Mouse (Mus musculus) hematopoietic stem cell, adult 5-6 weeks (primary cell): ENCODE results near the gene Fgfr1op2. TPM values are rescaled to one million over a fixed set of nuclear protein-coding genes. Genes with fewer than 3 reads are reported as not detected.
A peak's percentile ranks its signal among the peaks of the same experiment; 100 is the strongest.

Experiments
- ATAC-seq, 2 experiments: fragments of 125-278 bp in 1 of 2; replicated peaks in 1 of 2; 2 replicates each; pipeline ENCODE4 v1.8.0; 2016 to 2017; ENCODE audit warnings: inconsistent platforms in 2 of 2, mild to moderate bottlenecking in 2 of 2, moderate number of reproducible peaks in 2 of 2, low read depth in 1 of 2, moderate TSS enrichment in 1 of 2; ENCODE audit not compliant: low FRiP score in 2 of 2, poor library complexity in 2 of 2, severe bottlenecking in 2 of 2, insufficient read depth in 1 of 2, low TSS enrichment in 1 of 2
- total RNA-seq: library from RNA; stranded (forward); fragments of 172-1452, 232-1000 nt; gene quantifications from 2 replicates; pipeline ENCODE4 v1.2.3, GENCODE M21; 2017

Gene Fgfr1op2
- total RNA-seq, 1 experiment from 2014 or later: 166 TPM

DNA sequence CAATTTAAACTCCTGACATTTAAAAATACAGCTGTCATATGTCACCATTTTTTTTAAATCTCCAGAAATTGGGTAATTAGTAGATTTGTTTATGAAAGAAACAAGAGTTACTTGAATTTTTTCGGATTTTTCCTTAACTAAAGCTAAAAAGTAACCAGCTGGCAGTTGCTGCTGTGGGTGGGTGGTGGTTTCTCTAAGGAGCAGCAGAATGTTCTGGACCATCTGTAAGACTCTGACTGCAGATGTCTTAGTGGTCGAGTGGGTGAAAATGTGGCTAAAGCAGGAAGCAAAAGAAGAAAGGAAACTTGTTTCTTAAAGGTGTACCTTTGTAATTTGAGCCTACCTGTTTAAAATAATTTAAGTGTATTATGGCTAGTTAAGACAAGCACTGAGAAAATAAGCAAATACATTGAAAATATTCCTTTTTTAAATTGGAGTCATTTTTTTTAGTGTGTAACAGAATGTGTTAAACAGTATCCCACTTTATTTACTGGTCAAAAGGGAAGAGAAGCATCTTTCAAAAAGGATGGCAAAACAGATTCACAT lies 3.5 kb downstream of the Fgfr1op2 start:
- no peak for ATAC-seq

DNA sequence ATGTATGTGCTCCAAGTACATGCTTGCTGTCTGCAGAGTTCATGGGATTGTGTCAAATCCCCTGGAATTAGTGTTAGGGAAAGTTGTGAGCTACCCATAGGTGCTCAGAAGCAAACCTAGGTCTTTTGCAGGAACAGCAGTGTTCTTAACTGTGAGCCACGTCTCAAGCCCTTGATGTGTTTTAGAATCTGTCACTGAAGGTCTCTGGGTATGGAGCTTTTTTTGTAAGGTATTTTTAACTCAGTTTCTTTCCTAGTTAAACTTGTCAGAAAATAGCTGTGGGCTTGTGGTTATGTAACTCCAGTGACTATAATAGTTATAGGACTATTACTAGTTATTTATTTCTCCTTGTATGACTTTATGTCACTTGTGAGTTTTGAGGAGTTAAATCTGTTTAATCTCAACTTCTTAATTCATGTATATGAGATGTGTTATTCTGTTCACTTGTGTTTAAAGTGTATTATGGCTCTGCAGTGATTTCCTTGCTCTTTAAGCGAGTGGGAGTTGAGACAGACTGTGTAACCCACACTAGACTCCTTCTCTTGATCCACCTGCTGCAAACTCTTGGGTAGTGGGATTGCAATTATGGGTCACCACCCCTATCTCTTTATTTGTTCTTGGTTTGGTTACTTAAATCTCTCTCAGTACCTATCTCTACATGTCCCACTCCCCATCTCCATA lies 6.5 kb downstream of the Fgfr1op2 start:
- no peak for ATAC-seq

DNA sequence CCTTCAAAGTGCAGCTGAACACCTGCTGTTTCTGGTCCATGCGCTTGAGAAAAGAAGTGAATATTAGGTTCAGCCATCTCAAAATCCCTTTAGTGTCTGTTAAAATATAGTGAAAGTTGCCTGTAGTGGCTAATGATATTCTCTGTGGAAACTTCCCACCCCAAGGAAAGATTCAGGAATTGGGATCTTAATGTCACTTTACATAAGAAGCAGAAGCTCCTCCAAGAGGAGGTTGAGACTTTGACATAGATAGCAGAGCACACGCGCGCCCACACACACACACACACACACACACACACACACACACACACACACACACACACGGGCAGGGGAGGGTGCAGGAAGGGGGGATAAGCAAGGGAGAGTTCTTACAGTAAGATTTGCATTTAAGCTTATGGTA lies 8.1 kb downstream of the Fgfr1op2 start:
- no peak for ATAC-seq

DNA sequence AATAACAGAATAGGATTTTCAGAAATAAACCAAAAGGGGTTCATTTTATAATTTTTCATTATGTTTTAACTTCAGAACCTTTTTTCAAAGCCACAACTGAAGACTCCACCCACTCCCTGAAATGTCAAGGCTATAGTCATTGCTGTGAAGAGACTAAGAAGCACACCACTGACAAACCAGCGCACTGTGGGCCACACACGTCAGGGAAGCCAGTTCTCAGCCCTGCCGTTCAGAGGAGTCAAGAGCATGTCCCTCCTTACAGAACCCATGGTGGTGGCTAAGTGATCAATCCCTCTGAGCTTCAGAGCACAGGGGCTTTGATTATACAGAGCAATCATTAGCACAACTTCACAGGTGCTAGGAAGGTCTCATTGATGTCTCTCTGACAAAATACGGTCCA lies 25.6 kb downstream of the Fgfr1op2 start:
- ATAC-seq: no peak

DNA sequence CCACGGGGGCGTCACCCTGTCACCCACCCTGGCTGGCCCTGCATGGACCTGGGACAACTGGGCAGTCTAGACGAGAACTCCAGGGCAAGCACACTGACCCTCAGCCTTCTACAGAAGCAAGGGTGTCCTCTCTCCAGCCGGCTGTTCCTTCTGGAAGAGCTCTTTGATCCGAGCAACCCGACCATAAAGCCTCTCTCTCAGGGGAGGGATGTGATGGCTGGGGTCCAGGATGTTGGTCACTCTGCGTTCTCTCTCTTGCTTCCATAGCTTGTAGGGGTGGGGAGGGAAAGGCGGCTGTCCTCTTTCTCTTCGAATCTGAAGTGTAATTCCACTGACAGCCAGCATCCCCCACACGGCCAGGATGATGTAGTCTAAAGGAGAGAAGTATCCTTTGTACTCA lies 26.6 kb downstream of the Fgfr1op2 start:
- no peak for ATAC-seq

DNA sequence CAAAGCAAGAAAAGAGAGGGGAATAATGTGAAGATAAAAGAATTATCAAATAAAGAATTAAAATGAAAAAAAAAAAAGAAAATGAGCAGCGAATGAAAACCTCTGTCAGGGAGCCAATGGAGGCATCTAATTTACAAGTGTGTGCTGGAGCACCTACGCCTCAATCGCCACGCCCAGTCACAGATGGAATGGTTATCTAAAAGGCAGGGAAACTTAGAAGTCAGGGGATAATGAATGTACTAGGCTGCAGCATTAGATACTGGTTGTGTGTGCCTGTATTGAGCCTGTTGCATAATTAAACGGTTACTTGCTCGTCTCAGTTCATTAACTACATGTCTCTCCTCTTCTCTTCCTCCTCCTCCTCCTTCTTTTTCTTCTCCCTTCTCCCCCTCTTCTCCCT lies 34.4 kb downstream of the Fgfr1op2 start:
- ATAC-seq: peak in 1 of 2 experiments; percentile 42; a peak in 2 of 4 replicates

DNA sequence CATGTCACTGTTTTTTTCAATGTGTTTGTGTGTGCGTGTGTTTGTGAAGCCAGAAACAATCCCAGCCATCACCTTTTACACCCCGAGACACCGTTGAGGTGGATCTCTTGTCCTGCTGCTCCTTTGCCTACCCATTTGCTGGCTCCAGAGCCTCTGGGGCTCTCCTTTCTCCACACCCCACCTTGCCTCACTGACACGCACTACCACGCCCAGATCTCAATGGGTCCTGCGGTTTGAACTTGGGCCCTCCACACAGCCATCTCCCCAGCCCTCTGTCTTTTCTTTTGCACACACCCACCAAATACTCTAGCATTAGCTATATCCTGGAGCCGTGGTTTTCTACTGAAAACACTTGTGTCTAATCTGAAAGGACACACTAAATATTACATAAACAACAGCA lies 34.9 kb downstream of the Fgfr1op2 start:
- ATAC-seq: peak in 1 of 2 experiments; percentile 20; a peak in 2 of 4 replicates

DNA sequence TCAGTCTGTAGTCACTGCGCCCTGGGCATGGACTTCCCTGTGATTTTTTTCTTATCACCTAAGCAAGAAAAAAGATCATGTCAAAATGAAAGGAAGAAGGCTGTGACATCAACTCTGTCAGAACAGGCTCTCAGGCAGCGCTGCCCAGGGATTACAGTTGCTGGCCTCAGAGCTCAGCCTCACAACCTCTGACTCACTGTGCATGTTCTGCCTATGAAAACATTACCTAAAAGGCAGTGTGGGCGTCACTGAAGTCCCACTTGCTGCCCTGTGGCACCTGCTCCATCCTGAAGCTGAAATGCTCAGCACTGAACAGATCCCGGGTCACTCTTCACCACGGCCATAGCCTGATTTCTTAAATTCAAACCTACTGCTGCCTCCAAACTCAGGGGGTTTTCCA lies 35.7 kb downstream of the Fgfr1op2 start:
- no peak for ATAC-seq

DNA sequence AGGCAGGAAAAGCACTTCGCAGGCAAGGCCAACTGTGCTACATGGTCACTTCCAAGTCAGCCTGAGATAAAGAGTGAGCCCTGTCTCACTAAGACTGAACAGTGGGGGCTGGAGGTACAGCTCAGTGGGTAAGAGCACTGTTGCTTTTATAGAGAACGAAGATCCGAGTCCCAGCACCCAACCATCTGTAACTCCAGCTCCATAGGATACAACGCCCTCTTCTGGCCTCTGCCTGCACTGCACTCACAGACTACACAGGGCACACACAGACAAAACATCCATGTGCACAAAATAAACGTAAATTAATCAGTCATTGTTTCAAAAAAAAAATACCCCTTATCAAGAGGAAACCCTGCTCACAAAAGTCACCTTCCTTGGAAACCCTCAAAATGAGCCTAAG lies 36.9 kb downstream of the Fgfr1op2 start:
- ATAC-seq: no peak

DNA sequence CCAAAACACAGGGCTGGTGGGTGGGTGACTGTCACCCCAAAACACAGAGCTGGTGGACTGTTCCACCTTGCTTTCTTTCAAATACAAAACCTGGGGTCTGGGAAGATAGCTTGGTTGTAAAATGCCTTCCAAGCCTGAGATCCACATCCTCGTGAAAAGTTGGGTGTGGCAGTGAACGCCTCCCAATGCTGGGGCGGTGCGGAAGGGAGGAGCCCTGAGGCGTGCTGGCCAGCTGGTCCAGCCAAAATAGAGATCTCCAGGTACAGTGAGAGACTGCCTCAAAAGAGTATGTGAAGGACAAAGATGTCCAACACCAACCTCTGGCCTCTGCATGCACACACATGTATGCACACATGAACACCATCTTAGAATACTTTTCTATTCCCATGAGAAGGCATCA lies 37.5 kb downstream of the Fgfr1op2 start:
- no peak for ATAC-seq

DNA sequence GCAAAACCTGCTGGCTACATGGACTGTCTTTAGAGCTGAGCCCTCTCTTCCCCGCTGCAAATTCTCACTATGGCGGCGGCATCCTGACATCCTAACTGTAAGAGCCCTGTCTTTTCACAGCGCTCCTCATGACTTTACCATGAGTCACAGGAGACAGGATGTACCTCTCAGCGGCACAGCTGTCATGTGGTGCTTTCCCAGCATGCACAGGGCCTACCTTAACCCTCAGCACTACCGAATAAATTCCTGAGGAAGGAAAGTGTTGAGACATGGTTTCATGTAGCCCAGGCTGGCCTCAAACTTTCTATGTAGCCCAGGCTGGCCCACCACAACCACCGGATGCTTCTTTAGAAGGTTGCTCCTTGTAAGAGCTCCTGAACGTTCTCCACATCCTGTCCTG lies 38.9 kb downstream of the Fgfr1op2 start:
- ATAC-seq: no peak

DNA sequence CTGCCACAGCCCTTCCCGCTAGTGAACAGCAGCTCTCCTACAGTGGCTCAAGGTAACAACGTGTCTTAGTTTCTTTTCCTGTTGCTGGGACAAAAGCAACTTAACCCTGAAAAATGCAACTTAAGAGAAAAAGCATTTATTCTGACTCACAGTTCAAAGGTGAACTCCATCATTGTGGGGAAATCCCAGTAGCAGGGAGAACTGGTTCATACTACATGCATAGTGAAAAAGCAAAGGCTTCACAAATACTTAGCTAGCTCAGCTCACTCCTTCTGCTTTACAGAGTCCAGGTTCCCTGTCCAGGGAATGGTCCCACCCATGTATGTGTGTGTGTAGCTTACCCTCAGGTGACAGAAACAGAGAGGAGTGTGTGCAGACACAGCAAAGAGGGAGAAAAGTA lies 39.7 kb downstream of the Fgfr1op2 start:
- ATAC-seq: no peak

DNA sequence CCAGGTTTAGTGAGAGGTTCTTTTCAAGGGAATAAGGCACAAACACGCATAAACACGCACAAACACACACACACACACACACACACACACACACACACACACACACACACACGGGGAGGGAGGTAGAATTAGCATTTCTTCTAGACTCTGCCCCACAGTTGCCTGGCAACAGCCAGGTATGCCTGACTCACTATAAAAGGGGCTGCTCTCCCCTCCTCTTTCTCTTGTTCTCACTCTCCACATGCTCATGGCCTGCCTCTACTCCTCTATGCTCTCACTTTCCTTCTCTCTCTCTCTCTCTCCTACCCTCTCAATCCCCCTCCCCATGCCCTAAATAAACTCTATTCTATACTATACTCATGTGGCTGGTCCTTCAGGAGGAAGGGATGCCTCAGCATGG lies 51.1 kb downstream of the Fgfr1op2 start:
- no peak for ATAC-seq

DNA sequence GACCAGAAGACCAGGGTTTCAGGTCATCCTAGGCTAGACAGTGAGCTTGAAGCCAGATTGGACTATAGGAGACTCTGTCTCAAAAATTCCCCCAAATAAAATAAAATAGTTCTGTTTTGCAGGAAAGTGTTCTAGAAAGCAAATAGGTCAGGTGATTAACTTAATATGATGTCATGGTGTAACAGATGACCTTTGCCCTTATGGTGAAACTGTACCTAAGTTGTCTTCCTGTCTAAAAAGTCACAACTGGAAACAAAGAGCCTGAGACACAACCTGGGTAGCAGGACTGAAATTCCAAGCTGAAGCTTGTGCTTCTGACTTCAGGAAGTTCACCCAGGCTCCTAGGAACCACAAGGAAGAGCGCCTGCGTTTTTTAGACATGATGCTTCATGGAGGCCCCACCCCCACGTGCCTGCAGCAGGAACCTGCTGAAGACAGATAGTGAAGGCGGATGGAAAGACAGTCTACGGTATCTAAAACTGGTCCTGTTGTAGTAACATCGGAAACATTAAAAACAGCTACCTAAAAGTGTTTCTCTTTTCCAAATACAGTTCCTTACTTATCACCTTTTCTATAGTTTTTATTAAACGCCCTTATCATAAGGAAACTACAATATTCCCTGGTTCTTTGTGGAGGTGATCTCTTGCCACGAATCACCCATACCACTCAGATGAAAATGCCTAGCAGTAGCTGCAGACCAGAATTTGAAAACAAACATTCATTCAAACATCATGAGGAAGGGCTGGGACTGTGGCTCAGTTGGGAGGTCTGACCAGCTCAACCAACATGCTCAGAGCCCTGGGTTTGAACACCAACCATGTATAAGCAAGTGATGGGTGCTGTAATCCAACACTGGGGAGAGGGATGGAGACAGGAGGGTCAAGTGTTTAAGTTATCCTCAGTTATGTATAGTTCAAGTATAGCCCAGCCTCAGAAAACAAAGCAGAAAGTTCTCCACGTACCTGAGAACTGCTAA lies 53.1 kb downstream of the Fgfr1op2 start:
- ATAC-seq: peak in 1 of 2 experiments; percentile 30; a peak in 1 of 4 replicates

DNA sequence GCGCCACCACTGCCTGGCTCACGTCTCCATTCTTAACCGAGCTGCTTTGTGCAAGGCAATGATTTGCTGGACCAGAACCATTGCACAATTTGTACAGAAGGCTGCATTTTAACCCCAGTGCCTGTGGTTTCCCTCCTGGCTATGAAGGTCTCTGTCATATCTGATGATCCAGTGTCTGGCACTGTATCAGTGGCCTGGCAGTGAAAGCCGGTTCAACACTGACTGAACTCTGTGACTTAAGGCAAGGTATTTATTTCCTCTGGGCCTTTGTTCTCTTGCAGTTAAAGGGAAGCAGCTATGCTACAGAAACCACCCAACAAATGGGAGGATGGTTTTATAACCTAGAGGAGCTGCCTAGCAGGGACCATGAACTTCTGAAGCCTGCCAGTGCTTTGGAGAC lies 54.0 kb downstream of the Fgfr1op2 start:
- ATAC-seq: no peak

DNA sequence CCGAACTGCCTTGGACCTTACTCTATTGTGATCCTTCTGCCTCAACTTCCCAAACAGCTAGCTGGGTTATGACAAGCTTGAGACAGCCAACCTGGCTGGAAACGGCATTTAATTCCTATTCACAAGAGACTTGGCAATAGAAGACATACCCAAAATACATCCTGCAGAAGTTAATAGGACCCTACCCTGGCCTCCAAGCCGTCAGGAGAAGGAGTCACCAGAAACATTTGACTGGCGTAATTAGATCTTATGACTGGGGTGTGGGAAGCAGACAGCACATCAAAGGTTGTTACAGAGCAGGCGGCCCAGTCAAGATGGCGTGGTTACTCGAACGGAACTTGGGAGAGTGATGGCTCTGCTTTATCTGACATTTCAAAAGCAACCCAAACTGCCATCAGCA lies 54.8 kb downstream of the Fgfr1op2 start:
- ATAC-seq: no peak

DNA sequence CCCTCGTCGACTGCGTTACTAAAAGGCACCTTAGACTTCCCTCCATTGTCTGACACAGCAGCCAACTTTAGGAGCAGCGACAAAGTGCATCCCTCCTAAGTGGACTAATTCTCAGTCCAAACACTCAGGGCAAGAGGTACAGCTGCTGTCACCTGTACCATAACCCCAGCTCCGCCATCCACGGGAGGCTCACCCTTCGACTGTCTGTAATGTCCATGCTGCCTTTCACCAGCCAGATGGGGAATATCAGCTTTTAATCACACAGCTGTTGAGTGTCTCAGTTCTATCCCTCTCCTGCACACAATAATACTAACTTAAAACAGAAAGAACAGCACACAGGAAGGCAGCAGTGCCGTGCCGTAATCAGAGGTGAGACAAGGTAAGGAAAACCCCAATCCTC lies 55.4 kb downstream of the Fgfr1op2 start:
- ATAC-seq: no peak

DNA sequence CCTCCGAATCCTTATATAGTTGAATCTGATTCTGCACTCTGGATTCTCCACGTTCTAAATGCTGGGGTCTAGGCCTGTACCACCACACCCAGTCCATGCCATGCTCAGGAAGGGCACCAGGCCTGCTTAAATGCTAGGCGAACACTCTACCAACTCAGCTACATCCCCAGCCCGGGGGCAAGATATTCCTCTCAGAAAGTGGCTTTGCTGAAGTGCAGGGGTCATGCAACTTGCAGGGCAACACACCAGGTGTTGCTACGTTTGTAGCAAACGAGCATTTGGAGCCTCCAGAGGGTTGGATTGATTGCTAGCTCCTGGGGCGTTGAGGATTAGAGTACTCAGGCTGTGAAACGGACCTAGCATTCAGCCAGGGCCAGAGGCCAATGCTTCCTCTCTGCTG lies 56.1 kb downstream of the Fgfr1op2 start:
- no peak for ATAC-seq
